Mouse (Mus musculus) brain, embryonic 14.5 days (tissue): ENCODE measurements around the gene Pde9a.
A peak's percentile ranks its signal among the peaks of the same experiment; 100 is the strongest.

Experiments used
- CTCF ChIP-seq: fragments of 200-500 bp; IDR thresholded peaks from 2 replicates; pipeline ENCODE4 v1.5.1; 2012; ENCODE audit warnings: inconsistent platforms, mild to moderate bottlenecking, moderate library complexity, borderline replicate concordance; ENCODE audit not compliant: insufficient read depth, insufficient read length; ENCODE audit errors: extremely low read depth
- POLR2A ChIP-seq: fragments of 200-500 bp; IDR thresholded peaks from 2 replicates; pipeline ENCODE4 v1.6.1; 2012; ENCODE audit warnings: mild to moderate bottlenecking, inconsistent platforms, borderline replicate concordance; ENCODE audit not compliant: poor library complexity, insufficient read depth, insufficient read length, severe bottlenecking; ENCODE audit errors: extremely low read depth

- 0 out of 2 replicates have a peak, but pooled peaks have one; percentile 8 for TF ChIP-seq CTCF
- TF ChIP-seq POLR2A = no peak
Observed at GRCm38 (mm10) chr17:31510944-31511343, 124.9 kb downstream of the Pde9a start.
